Comparison of ENCODE assay signal across 8 mouse cellular contexts in the genomic region with DNA sequence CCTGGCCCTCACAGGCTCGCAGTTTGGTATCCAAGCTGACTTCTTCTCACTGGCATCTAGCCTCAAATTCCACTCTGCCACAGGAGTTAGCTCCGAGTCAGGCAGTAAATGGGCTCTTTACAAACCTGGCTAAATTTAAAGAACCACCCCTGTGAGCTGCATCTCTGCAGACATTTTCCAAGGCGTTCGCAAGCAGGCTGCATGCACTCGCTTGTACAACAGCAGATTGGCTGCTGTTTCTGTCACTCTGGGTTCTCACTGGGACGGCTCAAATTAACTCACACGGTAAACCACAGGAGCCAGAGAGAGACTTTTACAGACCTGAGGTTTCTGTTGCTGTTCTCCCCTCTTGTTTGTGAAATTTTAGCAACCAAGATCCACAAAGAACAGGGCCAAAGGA.
DNase-seq lines count a peak whose midpoint lies in the region; ATAC-seq lines count a peak whose summit lies in the region.

No protein-coding gene starts in this region.

- no peaks in the 10 kb centered on the region for H3K36me3 ChIP-seq in hindbrain, embryonic 16.5 days (ENCODE audit: control insufficient read depth, insufficient read depth, low read length)

- H3K27me3 ChIP-seq in hindbrain, embryonic 16.5 days (replicated peaks; ENCODE audit: control insufficient read depth, insufficient read depth, low read length): no peaks in the 10 kb centered on the region

- no peak for ATAC-seq in hindbrain, embryonic 16.5 days

- H3K4me1 ChIP-seq in hindbrain, embryonic 16.5 days (ENCODE audit: control insufficient read depth, insufficient read depth, low read depth, low read length): peaks cover 19% of the 10 kb centered on the region

- no peaks in the 10 kb centered on the region for H3K9me3 ChIP-seq in hindbrain, embryonic 16.5 days (ENCODE audit: control insufficient read depth, low read length)

- H3K4me3 ChIP-seq in hindbrain, embryonic 16.5 days (ENCODE audit: low read length): no peak overlapping the region

- peak; percentile 48 to 57 for DNase-seq in cerebellum, postnatal 14 days
- DNase-seq in cerebellum, adult 11 months: no peak
- peak; percentile 40 for DNase-seq in lung, postnatal 10 days
- DNase-seq in lung, postnatal 14 days: no peak
- peak; percentile 47 to 74 for DNase-seq in layer of hippocampus, adult 18-20 months (ENCODE audit: low spot score in 2 of 2)
- DNase-seq in thymus, adult 18-20 months: peak; percentile 41 to 67
- no peak for DNase-seq in spleen, postnatal 4 days (ENCODE audit: low spot score in 2 of 2)

- no peak overlapping the region for H3K9ac ChIP-seq in hindbrain, embryonic 16.5 days (ENCODE audit: low read depth, low read length)

- no peak overlapping the region for H3K4me2 ChIP-seq in hindbrain, embryonic 16.5 days (ENCODE audit: low read length)

- 32% methylated on average over 7 of the region's 7 CpGs for WGBS in hindbrain, embryonic 16.5 days

- H3K27ac ChIP-seq in hindbrain, embryonic 16.5 days (ENCODE audit: low read depth, low read length): no peak overlapping the region; the same call in 1 of the 2 replicates

Comparison
In these comparisons a context has a peak if more than half of its experiments do, and no peak if none do; other contexts are left out.
1. DNase-seq: peak in cerebellum, postnatal 14 days (2 of 2), lung, postnatal 10 days (single experiment), layer of hippocampus, adult 18-20 months (2 of 2) and thymus, adult 18-20 months (2 of 2); none in cerebellum, adult 11 months (single experiment), lung, postnatal 14 days (single experiment) and spleen, postnatal 4 days (0 of 2).